Mouse (Mus musculus): ENCODE measurements around the gene Hipk4. TPM values are rescaled to one million over a fixed set of nuclear protein-coding genes. Genes with fewer than 3 reads are reported as not detected.
"Not testable (repeated sequence)": the region's sequence is repeated elsewhere in the genome, so short reads cannot be mapped to it uniquely, and the experiment has no call there.

Gene Hipk4
- total RNA-seq, 2 experiments from 2014 or later: 0.22 TPM; not detected in 1

- intact Hi-C loops (cut with DNase I): no loop called here
- no peak for DNase-seq (ENCODE audit: low spot score in 2 of 2)
These were observed 31.2 kb upstream of the Hipk4 start for GRCm38 (mm10) chr7:27491856-27492255.

GRCm38 (mm10) chr7:27493022-27493421, 30.0 kb upstream of the Hipk4 start:
- intact Hi-C loops (cut with DNase I): no loop called here
- DNase-seq (ENCODE audit: low spot score in 2 of 2): no peak

GRCm38 (mm10) chr7:27493450-27493849, 29.6 kb upstream of the Hipk4 start:
- no peak for DNase-seq (ENCODE audit: low spot score in 2 of 2)
- intact Hi-C loops (cut with DNase I): no loop called here

GRCm38 (mm10) chr7:27494659-27495367, 28.3 kb upstream of the Hipk4 start:
- intact Hi-C loops (cut with DNase I); DNase-seq (ENCODE audit: low spot score in 2 of 2): not testable (repeated sequence)

- no peak for DNase-seq (ENCODE audit: low spot score in 2 of 2)
- intact Hi-C loops (cut with DNase I): no loop called here
These were observed 24.0 kb upstream of the Hipk4 start, which contains the start of gene Prx for GRCm38 (mm10) chr7:27499036-27499435. TSS of gene Prx (plus strand) at chr7:27499324.

GRCm38 (mm10) chr7:27501620-27502019, 21.4 kb upstream of the Hipk4 start:
- intact Hi-C loops (cut with DNase I): no loop called here
- DNase-seq (ENCODE audit: low spot score in 2 of 2): no peak

- intact Hi-C loops (cut with DNase I): no loop called here
- DNase-seq (ENCODE audit: low spot score in 2 of 2): no peak
These were observed 16.2 kb upstream of the Hipk4 start for GRCm38 (mm10) chr7:27506765-27507370.

GRCm38 (mm10) chr7:27507711-27508647, 15.1 kb upstream of the Hipk4 start:
- intact Hi-C loops (cut with DNase I): loop anchor here (1.0 kb wide), 1 partner anchor 35 kb away; the partner anchor contains the start of gene Sertad3
- peak; percentile 86 to 88 for DNase-seq (ENCODE audit: low spot score in 2 of 2)

GRCm38 (mm10) chr7:27508648-27509005, 14.4 kb upstream of the Hipk4 start:
- DNase-seq (ENCODE audit: low spot score in 2 of 2): no peak
- intact Hi-C loops (cut with DNase I): loop anchor here (1.0 kb wide), 1 partner anchor 35 kb away; the partner anchor contains the start of gene Sertad3

GRCm38 (mm10) chr7:27510809-27511208, 12.3 kb upstream of the Hipk4 start:
- intact Hi-C loops (cut with DNase I): no loop called here
- DNase-seq (ENCODE audit: low spot score in 2 of 2): no peak

GRCm38 (mm10) chr7:27514961-27515360, 8.1 kb upstream of the Hipk4 start:
- intact Hi-C loops (cut with DNase I): no loop called here
- DNase-seq (ENCODE audit: low spot score in 2 of 2): no peak

- intact Hi-C loops (cut with DNase I): no loop called here
- no peak for DNase-seq (ENCODE audit: low spot score in 2 of 2)
These were observed 4.8 kb upstream of the Hipk4 start for GRCm38 (mm10) chr7:27518314-27518713.

- intact Hi-C loops (cut with DNase I): no loop called here
- no peak for DNase-seq (ENCODE audit: low spot score in 2 of 2)
These were observed 3.0 kb upstream of the Hipk4 start for GRCm38 (mm10) chr7:27520104-27520503.

- intact Hi-C loops (cut with DNase I): no loop called here
- DNase-seq (ENCODE audit: low spot score in 2 of 2): no peak
These were observed 2.5 kb upstream of the Hipk4 start for GRCm38 (mm10) chr7:27520599-27520998.

GRCm38 (mm10) chr7:27523805-27524204, 738 bp downstream of the Hipk4 start:
- intact Hi-C loops (cut with DNase I): no loop called here
- DNase-seq (ENCODE audit: low spot score in 2 of 2): no peak

GRCm38 (mm10) chr7:27526039-27526827, 3.2 kb downstream of the Hipk4 start:
- intact Hi-C loops (cut with DNase I): loop anchor here (5.0 kb wide), 1 partner anchor 189 kb away; the partner anchor contains the start of gene Ltbp4
- peak; percentile 76 to 77 for DNase-seq (ENCODE audit: low spot score in 2 of 2)

GRCm38 (mm10) chr7:27529070-27529469, 6.0 kb downstream of the Hipk4 start:
- intact Hi-C loops (cut with DNase I): loop anchor here (5.0 kb wide), 1 partner anchor 192 kb away; the partner anchor contains the start of gene Ltbp4

GRCm38 (mm10) chr7:27530937-27531336, 7.9 kb downstream of the Hipk4 start:
- intact Hi-C loops (cut with DNase I): no loop called here
- no peak for DNase-seq (ENCODE audit: low spot score in 2 of 2)

More at GRCm38 (mm10) chr7:27529070-27529469, 6.0 kb downstream of the Hipk4 start:
- DNase-seq (ENCODE audit: low spot score in 2 of 2): no peak

- intact Hi-C loops (cut with DNase I): no loop called here
- DNase-seq (ENCODE audit: low spot score in 2 of 2): no peak
These were observed 8.6 kb downstream of the Hipk4 start for GRCm38 (mm10) chr7:27531707-27532106.

Measured in left cerebral cortex, postnatal 36 days (tissue).